Mouse (Mus musculus): ENCODE results near the gene Pou4f1. TPM values are rescaled to one million over a fixed set of nuclear protein-coding genes. Genes with fewer than 3 reads are reported as not detected.

Pou4f1 gene
- polyA plus RNA-seq, 1 experiment from 2014 or later: 34.8 TPM

DNA sequence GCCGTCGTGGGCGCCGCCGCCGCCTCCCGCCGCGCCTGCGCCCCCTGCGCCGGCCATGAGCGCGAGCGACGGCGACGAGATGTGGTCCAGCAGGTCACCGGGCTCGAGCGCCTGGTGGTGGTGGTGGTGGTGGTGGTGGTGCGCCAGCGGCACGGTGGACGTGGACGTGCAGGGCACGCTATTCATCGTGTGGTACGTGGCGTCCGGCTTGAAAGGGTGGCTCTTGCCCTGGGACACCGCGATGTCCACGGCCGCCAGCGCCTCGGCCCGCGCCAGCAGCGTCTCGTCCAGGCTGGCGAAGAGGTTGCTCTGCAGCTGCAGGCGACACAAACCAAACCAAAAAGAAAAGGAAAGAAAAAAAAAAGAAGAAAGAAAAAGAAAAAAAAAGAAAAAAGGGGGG is 1.2 kb downstream of the Pou4f1 start:
- ATAC-seq: no peak
- H3K27ac ChIP-seq (ENCODE audit: low read depth, low read length): peak overlapping the region; percentile 12; the same call in 1 of the 2 replicates
- H3K9ac ChIP-seq (ENCODE audit: low read depth, low read length): peak overlapping the region; percentile 14; the same call in 1 of the 2 replicates
- under 1% methylated on average over 22 of the region's 43 CpGs for WGBS
- peaks cover 20% of the 10 kb centered on the region for H3K4me1 ChIP-seq (ENCODE audit: control insufficient read depth, insufficient read depth, low read depth, low read length)
- H3K27me3 ChIP-seq (replicated peaks; ENCODE audit: control insufficient read depth, insufficient read depth, low read length): peaks cover 51% of the 10 kb centered on the region
- no peaks in the 10 kb centered on the region for H3K9me3 ChIP-seq (ENCODE audit: control insufficient read depth, low read length)
- H3K36me3 ChIP-seq (ENCODE audit: control insufficient read depth, insufficient read depth, low read length): no peaks in the 10 kb centered on the region
- H3K4me3 ChIP-seq (ENCODE audit: low read length): peak overlapping the region; percentile 65
- peak overlapping the region; percentile 60 for H3K4me2 ChIP-seq (ENCODE audit: low read length)

DNA sequence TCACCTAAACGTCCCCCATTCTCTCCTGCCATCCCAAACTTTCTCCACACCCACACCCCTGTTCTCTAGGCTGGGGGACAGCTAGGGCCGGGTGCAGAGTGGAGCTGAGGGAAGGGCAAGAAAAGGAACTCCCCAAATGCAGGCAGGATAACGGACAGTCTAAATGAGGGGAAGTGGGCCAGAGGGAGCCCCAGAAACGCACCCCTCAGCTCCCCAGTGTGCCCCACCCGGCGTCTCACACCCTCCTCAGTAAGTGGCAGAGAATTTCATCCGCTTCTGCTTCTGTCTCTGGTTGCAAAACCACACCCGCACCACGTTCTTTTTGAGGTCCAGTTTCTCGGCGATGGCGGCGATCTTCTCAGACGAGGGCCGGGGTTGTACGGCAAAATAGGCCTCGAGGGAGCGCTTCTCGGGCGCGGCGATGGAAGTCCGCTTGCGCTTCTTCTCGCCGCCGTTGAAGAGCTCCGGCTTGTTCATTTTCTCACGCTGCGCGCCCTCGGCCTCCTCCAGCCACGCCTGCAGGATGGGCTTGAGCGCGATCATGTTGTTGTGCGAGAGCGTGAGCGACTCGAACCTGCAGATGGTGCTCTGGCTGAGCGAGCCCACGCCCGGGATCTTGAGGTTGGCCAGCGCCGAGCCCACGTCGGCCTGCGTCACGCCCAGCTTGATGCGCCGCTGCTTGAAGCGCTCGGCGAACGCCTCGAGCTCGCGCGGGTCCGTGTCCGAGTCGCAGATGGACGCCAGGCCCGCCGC is 2.1 kb downstream of the Pou4f1 start:
- Histone ChIP-seq H3K27ac (ENCODE audit: low read depth, low read length) (no peak overlapping the region), H3K27me3 (replicated peaks; ENCODE audit: control insufficient read depth, insufficient read depth, low read length) (peaks cover 46% of the 10 kb centered on the region), H3K4me1 (ENCODE audit: control insufficient read depth, insufficient read depth, low read depth, low read length) (peaks cover 20% of the 10 kb centered on the region), H3K36me3 (ENCODE audit: control insufficient read depth, insufficient read depth, low read length) (no peaks in the 10 kb centered on the region), H3K9ac (ENCODE audit: low read depth, low read length) (peak overlapping the region; percentile 43), H3K4me3 (ENCODE audit: low read length) (peak overlapping the region; percentile 65), H3K4me2 (ENCODE audit: low read length) (peak overlapping the region; percentile 60), H3K9me3 (ENCODE audit: control insufficient read depth, low read length) (no peaks in the 10 kb centered on the region)
- no peak for ATAC-seq
- WGBS: under 1% methylated on average over 62 of the region's 64 CpGs

DNA sequence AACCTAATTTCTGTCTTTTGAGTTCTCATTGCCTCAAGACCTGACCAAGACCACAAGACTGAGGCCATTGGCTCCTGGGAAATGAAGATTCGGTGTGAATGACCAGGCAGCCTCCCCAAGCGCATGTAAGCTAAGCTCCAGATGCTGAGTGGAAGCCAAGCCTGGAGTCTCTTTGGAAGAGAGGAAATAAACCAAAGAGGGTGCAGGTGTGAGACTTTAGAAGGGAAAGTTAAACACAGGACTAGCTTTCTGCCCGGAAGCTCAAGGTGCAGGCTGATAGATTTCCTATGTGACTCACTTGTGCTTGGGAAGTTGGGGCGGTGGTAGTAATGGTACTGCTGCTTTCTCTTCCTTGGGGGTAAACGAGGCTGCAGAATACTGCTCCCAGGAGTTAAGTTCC is 3.0 kb downstream of the Pou4f1 start:
- WGBS: 8% methylated on average over 5 of the region's 5 CpGs
- no peaks in the 10 kb centered on the region for H3K9me3 ChIP-seq (ENCODE audit: control insufficient read depth, low read length)
- H3K4me2 ChIP-seq (ENCODE audit: low read length): no peak overlapping the region
- H3K27ac ChIP-seq (ENCODE audit: low read depth, low read length): no peak overlapping the region
- H3K4me1 ChIP-seq (ENCODE audit: control insufficient read depth, insufficient read depth, low read depth, low read length): peaks cover 24% of the 10 kb centered on the region
- H3K27me3 ChIP-seq (replicated peaks; ENCODE audit: control insufficient read depth, insufficient read depth, low read length): peaks cover 45% of the 10 kb centered on the region
- H3K9ac ChIP-seq (ENCODE audit: low read depth, low read length): no peak overlapping the region
- H3K4me3 ChIP-seq (ENCODE audit: low read length): no peak overlapping the region
- no peak for ATAC-seq
- no peaks in the 10 kb centered on the region for H3K36me3 ChIP-seq (ENCODE audit: control insufficient read depth, insufficient read depth, low read length)

DNA sequence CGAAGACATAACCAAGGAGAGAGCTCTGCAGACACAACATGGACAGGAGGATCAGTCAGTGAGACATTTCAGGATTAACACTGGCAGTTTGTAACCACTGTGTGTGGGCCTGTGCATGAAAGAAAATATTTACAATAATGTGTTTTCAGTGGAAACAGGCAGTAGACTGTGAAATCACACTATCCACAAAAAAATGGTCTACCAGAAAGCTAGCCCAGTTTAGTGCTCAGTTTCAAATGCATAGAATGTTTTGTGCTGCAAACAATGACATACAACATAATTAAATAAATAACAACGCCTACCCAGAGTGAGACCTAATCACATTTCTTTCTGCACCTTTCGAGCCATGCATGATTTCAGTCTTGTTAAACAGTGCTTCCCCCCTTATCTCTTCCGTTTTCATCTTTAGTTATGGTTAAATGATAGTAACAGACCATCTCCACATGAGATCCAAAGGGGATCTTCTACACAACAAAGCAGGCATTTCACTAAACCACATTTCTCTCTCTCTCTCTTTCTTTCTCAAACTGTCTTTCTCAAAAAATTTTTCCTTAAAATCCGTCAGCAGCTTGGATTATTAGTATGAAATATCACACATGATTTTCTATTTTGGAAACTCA is 4.1 kb downstream of the Pou4f1 start:
- Histone ChIP-seq H3K4me1 (ENCODE audit: control insufficient read depth, insufficient read depth, low read depth, low read length) (peaks cover 24% of the 10 kb centered on the region), H3K9ac (ENCODE audit: low read depth, low read length) (no peak overlapping the region), H3K36me3 (ENCODE audit: control insufficient read depth, insufficient read depth, low read length) (no peaks in the 10 kb centered on the region), H3K9me3 (ENCODE audit: control insufficient read depth, low read length) (no peaks in the 10 kb centered on the region), H3K27me3 (replicated peaks; ENCODE audit: control insufficient read depth, insufficient read depth, low read length) (peaks cover 42% of the 10 kb centered on the region), H3K4me2 (ENCODE audit: low read length) (no peak overlapping the region), H3K27ac (ENCODE audit: low read depth, low read length) (no peak overlapping the region), H3K4me3 (ENCODE audit: low read length) (no peak overlapping the region)
- ATAC-seq: no peak
- 8% methylated on average over 5 of the region's 5 CpGs for WGBS

DNA sequence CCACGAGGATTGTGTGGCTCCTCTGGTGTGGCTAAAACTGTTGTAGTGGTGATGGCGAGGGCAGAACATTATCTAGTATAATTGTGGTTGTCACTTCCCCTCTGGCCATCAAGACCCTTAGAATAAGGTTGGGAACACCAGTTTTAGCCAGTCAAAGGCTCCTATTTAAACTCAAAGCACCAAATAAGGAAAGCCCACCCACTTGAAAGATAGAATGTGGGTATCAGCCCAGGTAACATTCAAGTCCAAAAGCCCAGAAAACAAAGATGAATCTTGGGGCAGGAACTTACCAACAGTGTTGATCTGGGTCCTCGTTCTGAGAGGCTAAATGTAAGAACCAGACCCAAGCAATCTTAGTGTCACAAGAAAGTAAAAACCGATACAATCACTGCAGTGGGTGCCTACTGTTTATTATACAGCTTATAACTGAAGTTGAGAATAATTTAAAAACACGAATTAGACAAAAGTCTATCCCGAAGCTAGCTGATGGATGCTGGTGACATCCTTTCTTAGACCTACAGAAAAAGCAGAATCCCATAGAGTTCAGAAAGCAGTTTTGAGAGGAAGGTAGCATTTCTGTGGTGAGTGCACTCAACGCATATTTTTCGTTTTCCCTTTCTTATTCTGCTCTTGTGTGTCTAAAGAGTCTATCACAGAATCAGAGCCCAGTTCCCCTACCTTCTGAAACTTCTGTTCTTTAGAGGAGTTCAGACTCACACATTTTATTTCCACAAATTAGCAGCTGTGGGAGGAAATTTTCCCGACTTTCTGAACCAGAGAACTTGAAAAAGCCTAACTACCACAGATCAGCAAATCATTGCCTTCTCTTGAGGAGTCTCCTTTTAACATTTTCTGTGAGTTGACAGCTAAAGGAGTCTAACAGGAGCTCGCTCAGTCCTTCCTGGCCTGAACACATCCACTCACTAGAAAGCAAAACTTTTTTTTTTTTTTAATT is 6.2 kb downstream of the Pou4f1 start:
- H3K4me2 ChIP-seq (ENCODE audit: low read length): no peak overlapping the region
- peaks cover 40% of the 10 kb centered on the region for H3K27me3 ChIP-seq (replicated peaks; ENCODE audit: control insufficient read depth, insufficient read depth, low read length)
- WGBS: 4% methylated on average over 10 of the region's 10 CpGs
- no peaks in the 10 kb centered on the region for H3K36me3 ChIP-seq (ENCODE audit: control insufficient read depth, insufficient read depth, low read length)
- H3K9me3 ChIP-seq (ENCODE audit: control insufficient read depth, low read length): no peaks in the 10 kb centered on the region
- no peak overlapping the region for H3K4me3 ChIP-seq (ENCODE audit: low read length)
- ATAC-seq: no peak
- no peak overlapping the region for H3K9ac ChIP-seq (ENCODE audit: low read depth, low read length)
- no peak overlapping the region for H3K27ac ChIP-seq (ENCODE audit: low read depth, low read length)
- H3K4me1 ChIP-seq (ENCODE audit: control insufficient read depth, insufficient read depth, low read depth, low read length): peaks cover 11% of the 10 kb centered on the region

DNA sequence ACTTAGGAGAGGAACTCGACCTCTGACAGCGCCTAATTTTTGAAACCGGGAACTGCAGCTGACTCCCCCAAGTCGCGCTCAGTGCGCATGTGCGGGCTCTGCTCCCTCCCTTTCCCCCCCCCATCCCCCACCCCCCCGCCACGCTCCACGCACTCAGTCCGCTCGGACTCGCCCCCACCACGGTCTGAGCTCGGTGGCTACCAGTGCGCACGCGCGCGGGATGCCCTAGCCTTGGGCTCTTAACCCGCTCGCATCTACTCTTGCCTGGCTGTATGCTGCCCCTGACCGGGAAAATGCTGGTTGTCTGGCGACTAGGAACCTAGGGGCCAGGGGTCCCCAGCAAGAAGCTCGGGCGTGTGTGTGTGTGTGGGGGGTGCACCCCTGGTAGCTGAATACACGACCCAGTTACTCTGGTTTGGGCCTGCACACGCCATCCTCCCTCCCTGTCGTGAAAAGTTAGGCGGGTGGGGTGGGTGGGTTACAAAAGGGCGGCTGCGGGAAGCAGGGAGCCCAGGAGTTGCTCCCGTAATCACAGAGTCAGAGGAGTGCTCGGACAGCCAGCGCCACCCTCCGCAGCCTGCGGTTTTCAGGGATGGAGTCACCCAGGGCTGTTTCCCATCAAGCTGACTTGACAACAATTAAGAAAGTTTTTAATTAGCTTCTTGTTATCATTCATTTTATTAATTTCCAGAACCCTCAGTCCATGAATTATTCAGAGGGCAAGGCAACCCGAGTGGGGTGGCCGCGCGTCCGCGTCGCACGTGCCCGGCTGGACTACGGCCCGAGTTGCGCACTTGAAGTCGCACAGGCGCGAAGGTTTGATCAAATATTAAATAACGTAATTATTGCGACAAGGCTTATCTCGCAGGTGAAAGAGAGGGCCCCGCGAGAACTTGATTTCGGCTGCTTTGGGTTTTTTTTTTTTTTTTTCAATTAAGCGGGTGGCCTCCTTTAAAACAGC is 7.2 kb downstream of the Pou4f1 start:
- H3K4me2 ChIP-seq (ENCODE audit: low read length): peak overlapping the region; percentile 52
- H3K9me3 ChIP-seq (ENCODE audit: control insufficient read depth, low read length): no peaks in the 10 kb centered on the region
- 1% methylated on average over 57 of the region's 59 CpGs for WGBS
- H3K4me1 ChIP-seq (ENCODE audit: control insufficient read depth, insufficient read depth, low read depth, low read length): peaks cover 5% of the 10 kb centered on the region
- H3K27me3 ChIP-seq (replicated peaks; ENCODE audit: control insufficient read depth, insufficient read depth, low read length): peaks cover 39% of the 10 kb centered on the region
- no peaks in the 10 kb centered on the region for H3K36me3 ChIP-seq (ENCODE audit: control insufficient read depth, insufficient read depth, low read length)
- H3K9ac ChIP-seq (ENCODE audit: low read depth, low read length): no peak overlapping the region
- peak; percentile 83 for ATAC-seq
- peak overlapping the region; percentile 29 for H3K4me3 ChIP-seq (ENCODE audit: low read length)
- no peak overlapping the region for H3K27ac ChIP-seq (ENCODE audit: low read depth, low read length)

DNA sequence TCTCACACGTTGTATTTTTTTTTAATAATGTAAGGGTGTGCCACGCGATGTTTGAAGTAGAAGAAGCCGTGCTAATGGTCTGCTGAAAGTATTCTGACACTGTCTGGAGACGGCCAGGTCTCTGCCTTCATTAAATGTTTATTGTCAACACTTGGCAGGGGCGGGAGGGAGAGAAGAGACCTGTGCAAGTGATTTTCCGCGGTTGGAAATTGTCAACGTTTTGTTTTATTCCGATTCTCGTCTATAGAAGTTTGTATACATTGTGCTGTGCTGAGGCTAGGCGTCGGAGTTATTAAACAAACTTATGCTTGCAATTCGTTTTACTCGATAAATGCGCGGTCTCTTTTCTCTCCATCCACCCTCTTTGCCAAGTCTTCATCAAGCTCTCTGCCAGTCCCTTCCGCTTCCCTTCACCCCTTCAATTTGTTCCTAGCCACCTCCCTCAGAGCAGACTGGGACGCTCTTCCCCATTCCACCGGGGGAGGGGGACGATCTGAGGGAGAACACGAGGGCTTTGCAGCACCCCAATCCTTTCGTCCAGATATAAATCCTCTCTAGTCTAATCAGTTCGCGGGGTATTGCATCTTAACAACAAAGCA is 8.2 kb downstream of the Pou4f1 start:
- Histone ChIP-seq H3K27ac (ENCODE audit: low read depth, low read length) (no peak overlapping the region), H3K9me3 (ENCODE audit: control insufficient read depth, low read length) (no peaks in the 10 kb centered on the region), H3K27me3 (replicated peaks; ENCODE audit: control insufficient read depth, insufficient read depth, low read length) (peaks cover 37% of the 10 kb centered on the region), H3K36me3 (ENCODE audit: control insufficient read depth, insufficient read depth, low read length) (no peaks in the 10 kb centered on the region), H3K4me2 (ENCODE audit: low read length) (peak overlapping the region; percentile 24), H3K4me1 (ENCODE audit: control insufficient read depth, insufficient read depth, low read depth, low read length) (peaks cover 4% of the 10 kb centered on the region; the same call in 1 of the 2 replicates), H3K4me3 (ENCODE audit: low read length) (no peak overlapping the region), H3K9ac (ENCODE audit: low read depth, low read length) (no peak overlapping the region)
- WGBS: under 1% methylated on average over 25 of the region's 25 CpGs
- no peak for ATAC-seq

Measured in hindbrain, embryonic 16.5 days (tissue).